Mouse (Mus musculus) intestine, postnatal 0 days (tissue): ENCODE data around the gene Abhd6. TPM values are rescaled to one million over a fixed set of nuclear protein-coding genes. Genes with fewer than 3 reads are reported as not detected.

Source experiments
- ATAC-seq: fragments of 200-750 bp; cut with Nextera tagmentation; 2 replicates; pipeline ENCODE4 v1.8.0; 2017; ENCODE audit warnings: mild to moderate bottlenecking, moderate TSS enrichment, moderate library complexity
- H3K27ac ChIP-seq: fragments of 300-500 bp; sonication (generic); 2 replicates; pipeline ENCODE4 v1.5.1; 2014; ENCODE audit warnings: mild to moderate bottlenecking, low read depth, low read length, moderate library complexity
- H3K27me3 ChIP-seq: fragments of 300-500 bp; sonication (generic); replicated peaks from 2 replicates; pipeline ENCODE4 v1.6.1; 2014; ENCODE audit warnings: low read length, mixed read lengths; ENCODE audit not compliant: control insufficient read depth, insufficient read depth
- H3K36me3 ChIP-seq: fragments of 300-500 bp; sonication (generic); 2 replicates; pipeline ENCODE4 v1.6.1; 2014; ENCODE audit warnings: mild to moderate bottlenecking, moderate library complexity; ENCODE audit not compliant: control insufficient read depth, insufficient read depth
- H3K4me1 ChIP-seq: fragments of 300-500 bp; sonication (generic); replicated peaks from 2 replicates; pipeline ENCODE4 v1.6.1; 2014; ENCODE audit warnings: antibody characterized with exemption, low read length, mixed read lengths; ENCODE audit not compliant: control insufficient read depth, insufficient read depth
- H3K4me2 ChIP-seq: fragments of 300-500 bp; sonication (generic); replicated peaks from 2 replicates; pipeline ENCODE4 v1.6.1; 2014; ENCODE audit warnings: low read depth, mild to moderate bottlenecking, moderate library complexity
- H3K4me3 ChIP-seq: fragments of 300-500 bp; sonication (generic); 2 replicates; pipeline ENCODE4 v1.5.1; 2014; ENCODE audit warnings: low read depth, low read length
- H3K9ac ChIP-seq: fragments of 300-500 bp; sonication (generic); 2 replicates; pipeline ENCODE4 v1.6.1; 2014; ENCODE audit warnings: mild to moderate bottlenecking, low read depth, low read length
- H3K9me3 ChIP-seq: fragments of 300-500 bp; sonication (generic); 2 replicates; pipeline ENCODE4 v1.6.1; 2016; ENCODE audit warnings: mixed run types; ENCODE audit not compliant: control insufficient read depth
- CTCF ChIP-seq: sonication (generic); IDR thresholded peaks from 2 replicates; pipeline ENCODE4 v1.5.1; 2016; ENCODE audit warnings: low read depth, mild to moderate bottlenecking, control low read depth, antibody characterized with exemption, moderate library complexity
- WGBS: fragments of 180-500 bp; shearing (Covaris S2); extraction: QIAGEN DNeasy Blood & Tissue Kit; methylation state at CpG from one replicate; pipeline ENCODE4 v1.1.7; 2014; 5-methylcytosine and 5-hydroxymethylcytosine counted together
- polyA plus RNA-seq: library from polyadenylated mRNA; unstranded; fragments of >200 nt; fragmentation: Nextera tagmentation; extraction: Ambion mirVana; gene quantifications from 2 replicates; pipeline ENCODE4 v1.2.1, GENCODE M21; 2015

The Abhd6 gene
- polyA plus RNA-seq, 1 experiment from 2014 or later = 11.8 TPM

DNA sequence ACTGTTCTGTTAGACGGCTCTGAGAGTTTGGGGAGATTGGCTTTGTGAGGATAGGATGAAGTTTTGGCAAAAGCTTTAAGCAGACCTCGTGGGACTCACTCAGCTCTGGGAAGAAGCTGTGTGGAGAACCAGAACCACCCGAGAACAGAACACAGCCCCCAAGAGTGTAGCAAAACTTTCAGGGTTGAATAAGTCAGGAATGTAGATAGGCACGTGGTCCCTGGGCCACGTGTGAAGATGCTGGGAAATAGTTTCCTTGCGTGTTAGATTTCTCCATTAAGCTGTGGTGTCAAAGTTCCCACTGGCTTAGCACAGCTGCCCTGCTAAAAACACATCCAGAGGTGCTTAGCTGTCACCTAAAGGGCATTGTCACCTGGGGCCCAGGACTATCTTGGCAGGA is 10.5 kb upstream of the Abhd6 start:
- Histone ChIP-seq H3K4me2 (no peak overlapping the region), H3K27ac (no peak overlapping the region), H3K9ac (no peak overlapping the region), H3K27me3 (no peaks in the 10 kb centered on the region), H3K9me3 (no peaks in the 10 kb centered on the region), H3K4me1 (no peaks in the 10 kb centered on the region), H3K36me3 (no peaks in the 10 kb centered on the region), H3K4me3 (no peak overlapping the region)
- 74% methylated on average over 6 of the region's 6 CpGs for WGBS
- no peak for ATAC-seq
- no peak for TF ChIP-seq CTCF

GRCm38 (mm10) chr14:7994271-7994767 is 8.4 kb upstream of the Abhd6 start, which contains the start of gene Dnase1l3:
Gene Dnase1l3 (minus strand): TSS chr14:7994573.
- no peaks in the 10 kb centered on the region for H3K27me3 ChIP-seq
- peak; percentile 78 for TF ChIP-seq CTCF
- ATAC-seq = peak; percentile 46

DNA sequence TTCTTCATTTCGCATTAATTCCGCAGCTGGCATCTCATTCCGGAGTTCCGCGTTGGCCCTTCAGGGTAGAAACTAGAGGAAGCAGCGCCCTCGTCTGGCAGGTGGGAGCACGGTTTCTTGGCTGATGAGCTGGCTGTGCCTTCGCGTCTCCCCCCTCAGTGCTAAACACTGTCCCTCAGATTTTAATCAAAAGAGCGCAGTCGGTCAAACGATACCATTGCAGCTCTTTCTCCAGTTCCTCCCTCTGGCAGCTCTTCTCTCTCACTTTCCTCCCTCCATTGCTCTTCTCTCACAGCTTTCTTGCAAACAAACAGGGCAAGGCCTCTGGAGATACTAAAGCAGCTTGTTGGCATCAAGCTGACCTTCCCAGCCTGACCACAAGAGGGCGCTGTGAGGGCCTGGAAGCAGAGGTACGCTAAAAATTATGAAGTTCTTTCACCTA is 5.4 kb upstream of the Abhd6 start:
- Histone ChIP-seq H3K27me3 (peaks cover 10% of the 10 kb centered on the region; the same call in 1 of the 2 replicates), H3K36me3 (no peaks in the 10 kb centered on the region), H3K27ac (no peak overlapping the region), H3K4me3 (no peak overlapping the region), H3K4me2 (peak overlapping the region; percentile 63), H3K9me3 (no peaks in the 10 kb centered on the region), H3K9ac (no peak overlapping the region), H3K4me1 (0 out of 2 replicates have a peak, but pooled peaks cover under 1% of the 10 kb centered on the region)
- WGBS = 2% methylated on average over 15 of the region's 15 CpGs
- peak; percentile 60 for ATAC-seq
- TF ChIP-seq CTCF = peak; percentile 80

More at GRCm38 (mm10) chr14:7994271-7994767, 8.4 kb upstream of the Abhd6 start, which contains the start of gene Dnase1l3:
- no peak within 1 kb of the TSS for H3K27ac ChIP-seq
- H3K9me3 ChIP-seq = no peaks in the 10 kb centered on the region
- no peak within 1 kb of the TSS for H3K9ac ChIP-seq
- 40% methylated on average over 8 of the region's 8 CpGs for WGBS
- no peaks in the 10 kb centered on the region for H3K36me3 ChIP-seq
- no peak within 1 kb of the TSS for H3K4me2 ChIP-seq
- no peaks in the 10 kb centered on the region for H3K4me1 ChIP-seq
- H3K4me3 ChIP-seq = no peak within 1 kb of the TSS

DNA sequence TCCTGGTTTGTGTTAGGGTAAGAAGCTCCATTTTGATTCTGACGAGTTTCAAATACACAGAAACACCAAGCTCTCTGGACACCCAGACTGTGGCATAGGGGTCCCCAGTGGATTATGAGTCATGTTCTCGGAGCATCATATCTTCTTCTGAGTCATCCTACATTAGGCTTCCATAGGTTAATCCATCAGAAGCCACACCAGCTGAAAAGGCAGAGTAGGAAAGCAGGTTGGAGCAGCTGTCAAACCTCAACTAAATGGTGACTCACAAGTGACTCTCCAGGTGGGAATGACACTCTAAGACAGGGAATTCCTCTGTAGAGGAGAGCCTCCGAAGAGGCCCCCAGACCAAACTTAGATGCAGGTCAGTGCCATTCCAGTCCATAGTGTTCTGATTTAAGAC is 3.7 kb upstream of the Abhd6 start:
- no peak for TF ChIP-seq CTCF
- H3K4me2 ChIP-seq = no peak overlapping the region
- no peak overlapping the region for H3K27ac ChIP-seq
- peaks cover 10% of the 10 kb centered on the region; the same call in 1 of the 2 replicates for H3K27me3 ChIP-seq
- 71% methylated on average over 3 of the region's 3 CpGs for WGBS
- H3K9ac ChIP-seq = no peak overlapping the region
- no peak for ATAC-seq
- H3K36me3 ChIP-seq = no peaks in the 10 kb centered on the region
- H3K4me1 ChIP-seq = peaks cover 3% of the 10 kb centered on the region; the same call in 1 of the 2 replicates
- H3K4me3 ChIP-seq = no peak overlapping the region
- H3K9me3 ChIP-seq = no peaks in the 10 kb centered on the region

- H3K27ac ChIP-seq = no peak overlapping the region
- TF ChIP-seq CTCF = no peak
- H3K4me3 ChIP-seq = no peak overlapping the region
- no peak overlapping the region for H3K9ac ChIP-seq
- H3K4me2 ChIP-seq = no peak overlapping the region
- H3K27me3 ChIP-seq = peaks cover 10% of the 10 kb centered on the region; the same call in 1 of the 2 replicates
- ATAC-seq = no peak
- no peaks in the 10 kb centered on the region for H3K36me3 ChIP-seq
- H3K4me1 ChIP-seq = peaks cover 3% of the 10 kb centered on the region; the same call in 1 of the 2 replicates
- 79% methylated on average over 5 of the region's 5 CpGs for WGBS
- no peaks in the 10 kb centered on the region for H3K9me3 ChIP-seq
These were observed 3.3 kb upstream of the Abhd6 start for GRCm38 (mm10) chr14:7999435-7999834.

DNA sequence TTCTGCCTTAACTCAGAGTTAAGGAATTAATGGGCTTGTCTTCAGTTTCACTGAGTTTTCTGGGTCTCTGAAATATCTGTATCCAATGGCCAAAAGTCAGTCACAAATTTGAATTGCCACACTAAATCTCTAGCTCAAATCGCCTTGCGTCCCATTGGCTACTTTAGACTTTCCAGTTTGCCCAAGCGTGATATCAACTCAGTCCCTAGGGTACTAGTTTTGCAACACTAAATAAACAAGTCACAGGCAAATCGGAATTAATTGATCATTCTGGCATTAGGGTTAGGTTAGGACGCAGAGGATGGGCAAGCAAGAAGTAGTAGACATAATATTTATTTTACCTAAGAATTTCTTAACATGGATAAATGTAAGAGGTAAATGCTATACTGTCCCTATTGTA is 2.5 kb upstream of the Abhd6 start:
- no peak overlapping the region for H3K9ac ChIP-seq
- TF ChIP-seq CTCF = no peak
- no peaks in the 10 kb centered on the region for H3K9me3 ChIP-seq
- 81% methylated on average over 5 of the region's 5 CpGs for WGBS
- H3K27ac ChIP-seq = no peak overlapping the region
- H3K27me3 ChIP-seq = peaks cover 10% of the 10 kb centered on the region; the same call in 1 of the 2 replicates
- peaks cover 3% of the 10 kb centered on the region; the same call in 1 of the 2 replicates for H3K4me1 ChIP-seq
- no peak for ATAC-seq
- no peaks in the 10 kb centered on the region for H3K36me3 ChIP-seq
- no peak overlapping the region for H3K4me3 ChIP-seq
- no peak overlapping the region for H3K4me2 ChIP-seq
